Mouse (Mus musculus): ENCODE measurements around the gene Rasgef1c. TPM values are rescaled to one million over a fixed set of nuclear protein-coding genes. Genes with fewer than 3 reads are reported as not detected.
A peak's percentile ranks its signal among the peaks of the same experiment; 100 is the strongest.

Rasgef1c gene
- polyA plus RNA-seq, 1 experiment: 0.13 TPM

DNA sequence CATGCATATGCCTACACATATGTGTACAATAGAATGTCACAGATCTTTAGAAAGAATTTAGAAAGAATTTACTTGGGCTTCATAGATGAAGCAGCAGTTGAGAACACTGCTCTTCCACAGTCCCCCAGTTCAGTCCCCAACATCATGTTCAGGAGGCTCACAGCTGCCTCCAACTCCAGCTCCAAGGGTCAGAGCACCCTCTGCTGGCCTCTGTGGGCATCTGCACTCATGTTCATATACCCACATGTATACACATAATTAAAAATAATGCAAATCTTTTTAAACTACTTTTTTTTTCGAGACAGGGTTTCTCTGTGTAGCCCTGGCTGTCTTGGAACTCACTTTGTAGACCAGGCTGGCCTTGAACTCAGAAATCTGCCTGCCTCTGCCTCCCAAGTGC, 73.0 kb downstream of the Rasgef1c start:
- H3K27me3 ChIP-seq (ENCODE audit: control insufficient read depth, insufficient read depth, low read length): no peaks in the 10 kb centered on the region
- no peak overlapping the region for H3K4me3 ChIP-seq (ENCODE audit: control insufficient read depth, insufficient read depth, low read length)
- H3K27ac ChIP-seq (ENCODE audit: control insufficient read depth, insufficient read depth, low read length): no peak overlapping the region
- WGBS: 92% methylated on average over 1 of the region's 1 CpGs
- TF ChIP-seq POLR2A (IDR thresholded peaks at IDR 0.05; ENCODE audit: control insufficient read depth, extremely low read depth, insufficient read depth, low read length, poor library complexity) (no peak), CTCF (IDR thresholded peaks at IDR 0.05; ENCODE audit: borderline replicate concordance, control insufficient read depth, extremely low read depth, insufficient read depth, low read length, poor library complexity) (no peak)
- no peaks in the 10 kb centered on the region for H3K36me3 ChIP-seq (ENCODE audit: control insufficient read depth, insufficient read depth, low read length)
- peaks cover 3% of the 10 kb centered on the region for H3K4me1 ChIP-seq (replicated peaks; ENCODE audit: control insufficient read depth, insufficient read depth, low read length)
- no peak for DNase-seq

DNA sequence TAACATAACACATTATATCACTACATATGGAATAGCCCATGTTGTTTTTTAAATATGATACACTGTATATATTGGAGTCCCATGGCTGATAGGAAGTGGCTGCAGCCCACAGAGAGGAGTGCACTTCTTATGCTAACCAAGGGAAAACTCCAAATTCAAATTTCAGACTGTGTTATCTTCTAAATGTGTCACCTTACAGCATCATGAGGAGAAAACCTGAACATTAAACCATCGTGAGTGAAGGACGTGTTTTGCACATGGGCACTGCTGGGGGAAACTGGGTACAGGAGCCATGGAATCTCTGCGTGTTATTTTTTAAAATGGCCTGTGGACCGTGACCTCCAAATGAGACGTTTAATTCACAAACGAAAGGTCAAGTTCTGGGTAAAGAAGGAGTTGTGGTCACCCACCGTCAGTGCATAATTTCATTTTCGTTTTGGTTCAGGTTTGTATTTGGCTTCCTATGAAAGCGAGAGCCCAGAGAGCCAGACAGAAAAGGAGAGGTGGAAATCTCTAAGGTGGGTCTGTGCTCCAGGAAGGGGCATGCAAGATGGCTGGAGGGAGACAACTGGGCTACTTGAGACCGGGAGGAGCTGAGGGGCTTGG, 76.4 kb downstream of the Rasgef1c start:
- H3K27ac ChIP-seq (ENCODE audit: control insufficient read depth, insufficient read depth, low read length): no peak overlapping the region

DNA sequence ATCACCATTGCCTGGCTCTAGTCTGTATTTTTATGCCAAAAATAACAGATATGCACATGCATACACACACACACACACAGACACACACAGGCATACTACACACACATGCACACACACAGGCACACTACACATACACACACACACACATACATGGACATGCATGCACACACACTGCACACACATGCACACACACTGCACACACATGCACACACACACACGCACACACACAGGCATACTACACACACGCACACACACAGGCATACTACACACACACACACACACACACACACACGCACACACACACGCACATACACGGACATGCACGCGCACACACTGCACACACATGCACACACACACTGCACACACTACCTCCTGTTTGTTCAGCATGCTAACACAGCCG, 77.3 kb downstream of the Rasgef1c start:
- H3K27me3 ChIP-seq (ENCODE audit: control insufficient read depth, insufficient read depth, low read length): no peaks in the 10 kb centered on the region
- no peak overlapping the region for H3K27ac ChIP-seq (ENCODE audit: control insufficient read depth, insufficient read depth, low read length)
- no peak for DNase-seq
- TF ChIP-seq CTCF (IDR thresholded peaks at IDR 0.05; ENCODE audit: borderline replicate concordance, control insufficient read depth, extremely low read depth, insufficient read depth, low read length, poor library complexity) (no peak), POLR2A (IDR thresholded peaks at IDR 0.05; ENCODE audit: control insufficient read depth, extremely low read depth, insufficient read depth, low read length, poor library complexity) (no peak)
- H3K36me3 ChIP-seq (ENCODE audit: control insufficient read depth, insufficient read depth, low read length): no peaks in the 10 kb centered on the region
- H3K4me1 ChIP-seq (replicated peaks; ENCODE audit: control insufficient read depth, insufficient read depth, low read length): peaks cover 34% of the 10 kb centered on the region
- WGBS: 94% methylated on average over 8 of the region's 8 CpGs
- H3K4me3 ChIP-seq (ENCODE audit: control insufficient read depth, insufficient read depth, low read length): no peak overlapping the region

More for the DNA sequence above, 76.4 kb downstream of the Rasgef1c start:
- DNase-seq: no peak
- Histone ChIP-seq H3K4me3 (ENCODE audit: control insufficient read depth, insufficient read depth, low read length) (no peak overlapping the region), H3K27me3 (ENCODE audit: control insufficient read depth, insufficient read depth, low read length) (no peaks in the 10 kb centered on the region), H3K36me3 (ENCODE audit: control insufficient read depth, insufficient read depth, low read length) (no peaks in the 10 kb centered on the region), H3K4me1 (replicated peaks; ENCODE audit: control insufficient read depth, insufficient read depth, low read length) (peaks cover 29% of the 10 kb centered on the region)
- WGBS: 50% methylated on average over 10 of the region's 10 CpGs
- TF ChIP-seq CTCF (IDR thresholded peaks at IDR 0.05; ENCODE audit: borderline replicate concordance, control insufficient read depth, extremely low read depth, insufficient read depth, low read length, poor library complexity) (no peak), POLR2A (IDR thresholded peaks at IDR 0.05; ENCODE audit: control insufficient read depth, extremely low read depth, insufficient read depth, low read length, poor library complexity) (no peak)

DNA sequence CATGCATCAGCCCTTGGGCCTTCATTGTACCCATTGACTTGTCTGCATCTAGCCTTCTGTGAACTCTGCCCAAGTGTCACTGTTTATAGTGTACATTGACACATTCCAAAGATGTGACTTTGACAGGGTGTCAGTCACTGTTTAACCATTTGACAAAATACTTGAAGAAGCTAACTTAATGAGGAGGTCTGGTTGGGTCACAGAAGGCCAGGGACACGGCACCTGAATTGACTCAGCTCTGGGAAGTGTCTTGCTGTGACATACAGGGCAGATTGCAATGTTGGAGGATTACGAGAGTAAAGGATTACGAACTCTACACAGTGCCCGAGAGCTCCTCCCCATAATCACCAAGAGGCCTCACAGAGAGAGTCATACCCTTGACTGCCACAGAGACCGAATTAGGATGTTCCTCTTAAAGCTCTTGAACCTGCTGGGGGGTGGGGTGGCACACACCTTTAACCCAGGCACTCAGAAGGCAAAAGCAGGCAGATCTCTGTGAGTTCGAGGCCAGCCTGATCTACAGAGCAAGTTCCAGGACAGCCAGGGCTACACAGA, 79.1 kb downstream of the Rasgef1c start:
- Histone ChIP-seq H3K27me3 (ENCODE audit: control insufficient read depth, insufficient read depth, low read length) (no peaks in the 10 kb centered on the region), H3K27ac (ENCODE audit: control insufficient read depth, insufficient read depth, low read length) (no peak overlapping the region), H3K4me1 (replicated peaks; ENCODE audit: control insufficient read depth, insufficient read depth, low read length) (peaks cover 35% of the 10 kb centered on the region), H3K36me3 (ENCODE audit: control insufficient read depth, insufficient read depth, low read length) (no peaks in the 10 kb centered on the region), H3K4me3 (ENCODE audit: control insufficient read depth, insufficient read depth, low read length) (no peak overlapping the region)
- WGBS: 81% methylated on average over 6 of the region's 6 CpGs
- no peak for TF ChIP-seq CTCF (IDR thresholded peaks at IDR 0.05; ENCODE audit: borderline replicate concordance, control insufficient read depth, extremely low read depth, insufficient read depth, low read length, poor library complexity)
- TF ChIP-seq POLR2A (IDR thresholded peaks at IDR 0.05; ENCODE audit: control insufficient read depth, extremely low read depth, insufficient read depth, low read length, poor library complexity): no peak
- no peak for DNase-seq

DNA sequence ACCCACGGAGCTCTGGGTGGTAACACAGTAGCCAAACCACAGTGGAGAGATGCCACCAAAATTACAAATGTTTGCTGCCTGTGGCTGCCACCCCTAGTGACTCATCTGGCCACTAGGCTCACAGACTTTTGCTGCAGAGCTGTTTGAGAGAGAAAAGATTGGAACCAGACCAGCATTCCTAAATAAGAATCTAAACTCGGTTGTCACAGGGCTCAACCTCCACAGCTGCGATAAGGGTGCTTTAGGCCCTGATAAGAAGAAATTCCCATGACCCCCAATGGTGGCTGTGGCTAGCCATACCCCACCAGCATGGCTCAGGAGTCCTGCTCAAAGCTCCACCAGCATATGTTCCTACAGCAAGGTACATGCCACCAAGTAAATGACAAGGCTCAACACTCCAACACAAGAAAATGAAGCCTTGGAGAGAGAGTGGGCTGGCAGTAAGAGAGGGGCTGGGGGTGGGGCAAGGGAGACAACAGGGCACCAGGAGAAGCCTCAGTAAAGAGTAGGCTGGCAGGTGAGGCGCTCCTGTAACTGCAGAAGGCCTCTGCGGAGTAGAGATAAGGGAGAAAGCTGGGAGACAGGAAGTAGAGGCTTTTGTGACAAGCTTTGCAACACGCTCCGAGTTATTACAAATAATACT, 79.8 kb downstream of the Rasgef1c start:
- WGBS: 15% methylated on average over 7 of the region's 7 CpGs
- no peak overlapping the region for H3K4me3 ChIP-seq (ENCODE audit: control insufficient read depth, insufficient read depth, low read length)
- TF ChIP-seq POLR2A (IDR thresholded peaks at IDR 0.05; ENCODE audit: control insufficient read depth, extremely low read depth, insufficient read depth, low read length, poor library complexity) (no peak), CTCF (IDR thresholded peaks at IDR 0.05; ENCODE audit: borderline replicate concordance, control insufficient read depth, extremely low read depth, insufficient read depth, low read length, poor library complexity) (no peak)
- peak overlapping the region; percentile 32; the same call in 1 of the 2 replicates for H3K27ac ChIP-seq (ENCODE audit: control insufficient read depth, insufficient read depth, low read length)
- no peaks in the 10 kb centered on the region for H3K36me3 ChIP-seq (ENCODE audit: control insufficient read depth, insufficient read depth, low read length)
- DNase-seq: no peak
- H3K27me3 ChIP-seq (ENCODE audit: control insufficient read depth, insufficient read depth, low read length): no peaks in the 10 kb centered on the region
- H3K4me1 ChIP-seq (replicated peaks; ENCODE audit: control insufficient read depth, insufficient read depth, low read length): peaks cover 35% of the 10 kb centered on the region

DNA sequence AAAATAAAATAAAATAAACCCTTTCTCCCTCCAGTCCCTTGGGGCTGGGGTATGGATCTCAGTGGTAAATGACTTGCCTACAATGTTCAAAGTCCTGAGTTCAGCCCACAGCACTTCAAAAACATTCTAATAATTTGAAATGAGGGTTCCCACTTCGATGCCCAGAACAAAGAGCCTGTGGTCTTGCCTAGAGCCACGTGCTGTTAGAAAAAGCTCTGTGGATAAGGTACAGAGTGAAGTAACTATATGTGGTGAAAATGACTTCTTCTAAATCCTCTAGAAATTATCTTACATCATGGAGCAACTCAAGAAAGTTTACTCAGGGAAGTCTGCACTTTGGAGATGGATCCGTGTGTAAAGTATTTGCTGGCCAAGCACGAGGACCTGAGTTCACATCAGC, 80.5 kb downstream of the Rasgef1c start:
- Histone ChIP-seq H3K36me3 (ENCODE audit: control insufficient read depth, insufficient read depth, low read length) (no peaks in the 10 kb centered on the region), H3K4me3 (ENCODE audit: control insufficient read depth, insufficient read depth, low read length) (no peak overlapping the region), H3K4me1 (replicated peaks; ENCODE audit: control insufficient read depth, insufficient read depth, low read length) (peaks cover 35% of the 10 kb centered on the region), H3K27me3 (ENCODE audit: control insufficient read depth, insufficient read depth, low read length) (no peaks in the 10 kb centered on the region), H3K27ac (ENCODE audit: control insufficient read depth, insufficient read depth, low read length) (peak overlapping the region; percentile 29; the same call in 1 of the 2 replicates)
- WGBS: 46% methylated on average over 4 of the region's 4 CpGs
- TF ChIP-seq CTCF (IDR thresholded peaks at IDR 0.05; ENCODE audit: borderline replicate concordance, control insufficient read depth, extremely low read depth, insufficient read depth, low read length, poor library complexity) (no peak), POLR2A (IDR thresholded peaks at IDR 0.05; ENCODE audit: control insufficient read depth, extremely low read depth, insufficient read depth, low read length, poor library complexity) (no peak)
- DNase-seq: no peak
